Mouse (Mus musculus) cortical plate, adult 2 months (tissue): Measurements from ENCODE around the gene Nck1.

Experiments used
- CTCF ChIP-seq: fragments of 200-500 bp; IDR thresholded peaks from 2 replicates; pipeline ENCODE4 v1.5.1; 2011; ENCODE audit warnings: mild to moderate bottlenecking, control low read depth, low read length; ENCODE audit not compliant: insufficient read depth; ENCODE audit errors: extremely low read depth
- POLR2A ChIP-seq: fragments of 200-500 bp; IDR thresholded peaks from 2 replicates; pipeline ENCODE4 v1.6.1; 2011; ENCODE audit warnings: mild to moderate bottlenecking, low read length, control low read depth; ENCODE audit not compliant: insufficient read depth; ENCODE audit errors: extremely low read depth

- TF ChIP-seq POLR2A = no peak
- no peak for TF ChIP-seq CTCF
Measured at GRCm38 (mm10) chr9:100507581-100507980, 38.4 kb downstream of the Nck1 start.
